Mouse (Mus musculus) hindbrain, embryonic 12.5 days (tissue): ENCODE results near the gene Fahd1. TPM values are rescaled to one million over a fixed set of nuclear protein-coding genes. Genes with fewer than 3 reads are reported as not detected.

Source experiments
- ATAC-seq: fragments of 200-750 bp; cut with Nextera tagmentation; 2 replicates; pipeline ENCODE4 v1.8.0; 2017; ENCODE audit warnings: moderate TSS enrichment; ENCODE audit not compliant: low FRiP score
- H3K27ac ChIP-seq: fragments of 300-500 bp; sonication (generic); 2 replicates; pipeline ENCODE4 v1.5.1; 2016; ENCODE audit warnings: mild to moderate bottlenecking
- H3K27me3 ChIP-seq: fragments of 300-500 bp; sonication (generic); 2 replicates; pipeline ENCODE4 v1.6.1; 2016; ENCODE audit warnings: mild to moderate bottlenecking
- H3K36me3 ChIP-seq: fragments of 300-500 bp; sonication (generic); 2 replicates; pipeline ENCODE4 v1.6.1; 2016; ENCODE audit warnings: mild to moderate bottlenecking
- H3K4me1 ChIP-seq: fragments of 300-500 bp; sonication (generic); 2 replicates; pipeline ENCODE4 v1.6.1; 2016
- H3K4me2 ChIP-seq: fragments of 300-500 bp; sonication (generic); replicated peaks from 2 replicates; pipeline ENCODE4 v1.6.1; 2016; ENCODE audit warnings: mild to moderate bottlenecking
- H3K4me3 ChIP-seq: fragments of 300-500 bp; sonication (generic); 2 replicates; pipeline ENCODE4 v1.5.1; 2016; ENCODE audit warnings: mild to moderate bottlenecking
- H3K9ac ChIP-seq: fragments of 300-500 bp; sonication (generic); 2 replicates; pipeline ENCODE4 v1.6.1; 2016; ENCODE audit warnings: mild to moderate bottlenecking, moderate library complexity
- H3K9me3 ChIP-seq: fragments of 300-500 bp; sonication (generic); replicated peaks from 2 replicates; pipeline ENCODE4 v1.6.1; 2016; ENCODE audit warnings: mild to moderate bottlenecking
- WGBS: fragments of 180-500 bp; shearing (Covaris S2); methylation state at CpG from one replicate; pipeline ENCODE4 v1.1.7; 2016; 5-methylcytosine and 5-hydroxymethylcytosine counted together
- polyA plus RNA-seq: library from polyadenylated mRNA; unstranded; fragments of >200 nt; fragmentation: Nextera tagmentation; extraction: Ambion mirVana; gene quantifications from 2 replicates; pipeline ENCODE4 v1.2.1, GENCODE M21; 2016

Gene Fahd1
- polyA plus RNA-seq, 1 experiment from 2014 or later = 18.6 TPM

GRCm38 (mm10) chr17:24892785-24893184 lies 42.6 kb upstream of the Fahd1 start:
- no peak overlapping the region for H3K4me2 ChIP-seq
- WGBS = 89% methylated on average over 12 of the region's 12 CpGs
- H3K27me3 ChIP-seq = no peaks in the 10 kb centered on the region
- H3K9me3 ChIP-seq = no peaks in the 10 kb centered on the region
- peaks cover 35% of the 10 kb centered on the region for H3K4me1 ChIP-seq
- H3K9ac ChIP-seq = no peak overlapping the region
- H3K36me3 ChIP-seq = peaks cover 51% of the 10 kb centered on the region
- no peak overlapping the region for H3K4me3 ChIP-seq
- H3K27ac ChIP-seq = no peak overlapping the region
- no peak for ATAC-seq

GRCm38 (mm10) chr17:24891321-24891720 lies 41.2 kb upstream of the Fahd1 start:
- H3K36me3 ChIP-seq = peaks cover 45% of the 10 kb centered on the region
- WGBS = 88% methylated on average over 13 of the region's 13 CpGs
- no peak overlapping the region for H3K27ac ChIP-seq
- H3K9me3 ChIP-seq = no peaks in the 10 kb centered on the region
- H3K9ac ChIP-seq = no peak overlapping the region
- no peak overlapping the region for H3K4me2 ChIP-seq
- no peak overlapping the region for H3K4me3 ChIP-seq
- H3K27me3 ChIP-seq = no peaks in the 10 kb centered on the region
- H3K4me1 ChIP-seq = peaks cover 31% of the 10 kb centered on the region
- no peak for ATAC-seq

- Histone ChIP-seq H3K4me1 (peaks cover 26% of the 10 kb centered on the region), H3K36me3 (peaks cover 45% of the 10 kb centered on the region), H3K27me3 (no peaks in the 10 kb centered on the region), H3K4me3 (no peak overlapping the region), H3K9me3 (no peaks in the 10 kb centered on the region), H3K4me2 (no peak overlapping the region), H3K9ac (no peak overlapping the region), H3K27ac (no peak overlapping the region)
- WGBS = 90% methylated on average over 19 of the region's 19 CpGs
- no peak for ATAC-seq
Measured at GRCm38 (mm10) chr17:24890151-24891092, 40.3 kb upstream of the Fahd1 start.

- H3K4me3 ChIP-seq = no peak overlapping the region
- H3K4me2 ChIP-seq = no peak overlapping the region
- no peak for ATAC-seq
- H3K36me3 ChIP-seq = peaks cover 50% of the 10 kb centered on the region
- no peak overlapping the region for H3K9ac ChIP-seq
- H3K27me3 ChIP-seq = no peaks in the 10 kb centered on the region
- H3K4me1 ChIP-seq = peaks cover 27% of the 10 kb centered on the region
- no peaks in the 10 kb centered on the region for H3K9me3 ChIP-seq
- H3K27ac ChIP-seq = no peak overlapping the region
- WGBS = 90% methylated on average over 3 of the region's 3 CpGs
Measured at GRCm38 (mm10) chr17:24888862-24889261, 38.7 kb upstream of the Fahd1 start.

- Histone ChIP-seq H3K4me2 (peak overlapping the region; percentile 76), H3K36me3 (peaks cover 51% of the 10 kb centered on the region), H3K4me3 (peak overlapping the region; percentile 83), H3K9ac (peak overlapping the region; percentile 72), H3K4me1 (peaks cover 23% of the 10 kb centered on the region), H3K27ac (no peak overlapping the region), H3K9me3 (no peaks in the 10 kb centered on the region), H3K27me3 (no peaks in the 10 kb centered on the region)
- no peak for ATAC-seq
- WGBS = 67% methylated on average over 18 of the region's 18 CpGs
Measured at GRCm38 (mm10) chr17:24887291-24888080, 37.3 kb upstream of the Fahd1 start.

GRCm38 (mm10) chr17:24886932-24887271 lies 36.7 kb upstream of the Fahd1 start:
- Histone ChIP-seq H3K9ac (peak overlapping the region; percentile 72), H3K9me3 (no peaks in the 10 kb centered on the region), H3K4me3 (peak overlapping the region; percentile 83), H3K4me1 (peaks cover 23% of the 10 kb centered on the region), H3K4me2 (peak overlapping the region; percentile 76), H3K27me3 (no peaks in the 10 kb centered on the region), H3K27ac (peak overlapping the region; percentile 77), H3K36me3 (peaks cover 50% of the 10 kb centered on the region)
- WGBS = under 1% methylated on average over 18 of the region's 18 CpGs
- peak; percentile 48 for ATAC-seq

DNA sequence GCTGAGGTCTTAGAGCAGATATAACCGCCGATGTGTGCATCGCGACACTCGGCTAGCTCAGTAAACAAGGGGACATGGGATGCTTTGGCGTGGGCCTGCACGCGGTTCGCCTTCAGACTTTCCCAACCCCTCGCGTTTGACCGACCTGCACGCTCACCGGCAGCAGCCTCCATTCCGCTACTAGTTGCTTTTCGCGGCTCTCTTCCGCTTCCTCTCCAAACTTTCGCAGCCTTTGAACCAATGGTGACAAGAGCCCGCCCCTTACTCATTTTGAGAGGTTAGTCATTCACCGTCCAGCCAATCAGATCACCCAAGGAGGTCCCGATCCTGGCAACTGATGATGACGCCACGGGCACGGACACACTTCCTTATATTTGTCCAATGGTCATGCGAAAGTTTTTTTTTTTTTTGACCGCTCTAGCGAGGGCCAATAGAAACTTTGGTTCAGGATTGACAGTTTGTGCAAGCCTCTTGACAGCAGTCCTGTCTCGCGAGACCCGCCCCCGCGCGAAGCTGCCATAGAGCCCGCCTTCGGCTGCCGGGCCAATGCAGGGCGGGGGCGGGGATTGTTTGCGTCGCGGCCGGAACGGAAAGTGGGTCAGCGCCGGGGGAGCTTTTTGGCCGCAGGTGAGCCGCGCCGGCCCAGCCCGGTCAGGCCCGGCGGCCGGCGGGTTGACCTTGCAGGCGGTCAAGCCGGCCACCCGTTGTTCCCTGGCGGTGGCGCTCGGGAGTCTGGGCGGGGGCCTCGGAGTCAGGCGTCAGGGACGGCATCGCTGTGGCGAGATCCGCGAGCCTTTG lies 36.2 kb upstream of the Fahd1 start, which contains the start of the genes Nubp2 and Spsb3:
Gene Nubp2 (minus strand): TSS at position 216 of the 798 bp plus-strand sequence.
Gene Spsb3 (plus strand): TSS at position 510 of the 798 bp plus-strand sequence.
- Histone ChIP-seq H3K9me3 (no peaks in the 10 kb centered on the region), H3K4me1 (peaks cover 23% of the 10 kb centered on the region), H3K9ac (peak within 1 kb of the TSS; percentile 72), H3K4me2 (peak within 1 kb of the TSS; percentile 92), H3K36me3 (peaks cover 44% of the 10 kb centered on the region), H3K4me3 (peak within 1 kb of the TSS; percentile 83), H3K27ac (peak within 1 kb of the TSS; percentile 77), H3K27me3 (no peaks in the 10 kb centered on the region)
- peak; percentile 98 for ATAC-seq
- under 1% methylated on average over 69 of the region's 69 CpGs for WGBS

- Histone ChIP-seq H3K4me2 (peak overlapping the region; percentile 92), H3K27ac (no peak overlapping the region), H3K27me3 (no peaks in the 10 kb centered on the region), H3K4me1 (peaks cover 23% of the 10 kb centered on the region), H3K36me3 (peaks cover 36% of the 10 kb centered on the region), H3K9me3 (no peaks in the 10 kb centered on the region), H3K4me3 (peak overlapping the region; percentile 78), H3K9ac (peak overlapping the region; percentile 57)
- WGBS = 25% methylated on average over 22 of the region's 22 CpGs
- no peak for ATAC-seq
Measured at GRCm38 (mm10) chr17:24885356-24886133, 35.4 kb upstream of the Fahd1 start.

- WGBS = 91% methylated on average over 6 of the region's 6 CpGs
- Histone ChIP-seq H3K4me1 (peaks cover 23% of the 10 kb centered on the region), H3K27ac (no peak overlapping the region), H3K27me3 (no peaks in the 10 kb centered on the region), H3K4me3 (0 out of 2 replicates have a peak overlapping the region, but pooled peaks have one; percentile 78), H3K9me3 (no peaks in the 10 kb centered on the region), H3K36me3 (peaks cover 26% of the 10 kb centered on the region; the same call in 1 of the 2 replicates), H3K9ac (no peak overlapping the region), H3K4me2 (no peak overlapping the region)
- no peak for ATAC-seq
Measured at GRCm38 (mm10) chr17:24884391-24884790, 34.2 kb upstream of the Fahd1 start.

DNA sequence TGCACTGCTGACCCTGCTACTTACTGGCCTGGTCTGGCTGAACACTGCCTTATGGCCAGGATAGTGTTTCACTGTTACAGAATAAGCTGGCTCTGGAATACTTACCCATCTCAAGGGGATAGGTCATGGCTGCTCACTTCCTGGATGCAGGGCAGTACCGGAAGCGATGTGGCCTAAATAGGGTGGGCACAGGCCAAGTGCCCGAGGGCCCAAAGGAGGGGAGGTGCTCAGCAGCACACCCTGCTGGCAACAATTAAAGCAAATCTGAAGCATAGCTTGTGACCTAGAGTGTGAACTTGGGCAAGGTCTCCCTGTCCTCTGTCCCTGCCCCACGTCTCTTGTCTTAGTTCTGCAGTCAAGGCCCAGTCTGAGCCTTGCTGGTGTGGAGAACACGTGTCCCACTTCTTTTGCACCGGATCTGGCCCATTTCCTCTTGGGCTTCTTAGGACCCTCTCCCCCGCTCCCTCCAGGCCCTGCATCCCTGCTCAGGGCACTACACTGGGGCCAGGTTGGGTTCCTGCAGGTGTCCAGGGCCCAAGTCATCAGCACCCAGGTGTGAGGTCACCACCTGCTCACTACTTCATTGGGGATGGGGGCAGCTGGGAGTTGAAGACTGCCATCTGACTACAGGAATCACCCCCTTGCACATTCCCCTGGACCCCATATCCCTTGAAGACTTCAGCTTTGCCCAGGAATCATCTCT lies 31.7 kb upstream of the Fahd1 start:
- Histone ChIP-seq H3K27ac (no peak overlapping the region), H3K4me2 (no peak overlapping the region), H3K36me3 (peaks cover 23% of the 10 kb centered on the region; the same call in 1 of the 2 replicates), H3K27me3 (no peaks in the 10 kb centered on the region), H3K4me3 (no peak overlapping the region), H3K4me1 (peaks cover 11% of the 10 kb centered on the region), H3K9ac (no peak overlapping the region), H3K9me3 (no peaks in the 10 kb centered on the region)
- no peak for ATAC-seq
- WGBS = 52% methylated on average over 7 of the region's 7 CpGs

GRCm38 (mm10) chr17:24878531-24878930 lies 28.4 kb upstream of the Fahd1 start:
- H3K9me3 ChIP-seq = no peaks in the 10 kb centered on the region
- no peak overlapping the region for H3K4me3 ChIP-seq
- H3K4me1 ChIP-seq = no peaks in the 10 kb centered on the region
- H3K36me3 ChIP-seq = peaks cover 14% of the 10 kb centered on the region; the same call in 1 of the 2 replicates
- H3K9ac ChIP-seq = no peak overlapping the region
- 78% methylated on average over 8 of the region's 8 CpGs for WGBS
- H3K4me2 ChIP-seq = no peak overlapping the region
- no peak for ATAC-seq
- H3K27ac ChIP-seq = no peak overlapping the region
- no peaks in the 10 kb centered on the region for H3K27me3 ChIP-seq
